Mouse (Mus musculus) gastrocnemius, postnatal 10 days (tissue): Measurements from ENCODE around the gene Plk5. TPM values are rescaled to one million over a fixed set of nuclear protein-coding genes. Genes with fewer than 3 reads are reported as not detected.

Experiments used
- microRNA-seq, 2 experiments: library from miRNA; unstranded; fragments of <30 nt; microRNA quantifications; one replicate each; pipeline ENCODE4 v1.2.0; 2021
- total RNA-seq, 2 experiments: library from RNA; stranded (reverse); gene quantifications; 2 replicates each; pipeline ENCODE4 v1.2.3; 2021

Plk5 gene
- total RNA-seq, 2 experiments from 2014 or later: not detected

Small RNAs within 50 kb of the gene (microRNA-seq; reads per million reads assigned to microRNA genes)
- 0 reads per million in 2 experiments for gene Gm22721

Other genes starting within 250 kb of the Plk5 start
- gene Stk11, start 240.7 kb upstream of the Plk5 start, total RNA-seq: 100 to 1,000 TPM; 105 to 110 TPM
- gene Atp5d, start 217.8 kb upstream of the Plk5 start, total RNA-seq: 100 to 1,000 TPM; 576 to 659 TPM
- 1 to 10 TPM; 2.3 to 3.2 TPM for gene Cbarp, start 215.6 kb upstream of the Plk5 start, total RNA-seq
- 10 to 100 TPM; 34.3 to 62.7 TPM for gene Midn, start 208.2 kb upstream of the Plk5 start, total RNA-seq
- 10 to 100 TPM; 84.3 to 88.4 TPM for gene Cirbp, start 190.5 kb upstream of the Plk5 start, total RNA-seq
- 1 to 10 TPM; 3.9 to 5.5 TPM for gene 1600002K03Rik, start 183.5 kb upstream of the Plk5 start, total RNA-seq
- 1 to 10 TPM; 1.1 to 1.9 TPM for gene Efna2, start 177.0 kb upstream of the Plk5 start, total RNA-seq
- gene Mum1, start 130.0 kb upstream of the Plk5 start, total RNA-seq: 10 to 100 TPM; 26.4 to 31.3 TPM
- gene Ndufs7, start 107.3 kb upstream of the Plk5 start, total RNA-seq: 100 to 1,000 TPM; 371 to 457 TPM
- gene Gamt, start 95.4 kb upstream of the Plk5 start, total RNA-seq: 100 to 1,000 TPM; 342 to 351 TPM
- 10 to 100 TPM; 67.8 to 81.0 TPM for gene Dazap1, start 95.0 kb upstream of the Plk5 start, total RNA-seq
- 100 to 1,000 TPM; 952 to 954 TPM for gene Rps15, start 64.0 kb upstream of the Plk5 start, total RNA-seq
- gene Apc2, start 60.5 kb upstream of the Plk5 start, total RNA-seq: under 1 TPM; 0.87 to 0.95 TPM
- gene 2310011J03Rik, start 35.9 kb upstream of the Plk5 start, total RNA-seq: 10 to 100 TPM; 10.5 to 13.1 TPM
- gene Pcsk4, start 27.0 kb upstream of the Plk5 start, total RNA-seq: 1 to 10 TPM in 1 of 2 experiments, under 1 TPM in 1; 0.75 to 1.5 TPM
- 1 to 10 TPM; 2.1 to 2.4 TPM for gene Reep6, start 26.5 kb upstream of the Plk5 start, total RNA-seq
- gene Adamtsl5, start 8.0 kb upstream of the Plk5 start, total RNA-seq: 10 to 100 TPM; 15.2 to 20.4 TPM
- gene Mex3d, start 31.2 kb downstream of the Plk5 start, total RNA-seq: 10 to 100 TPM in 1 of 2 experiments, 1 to 10 TPM in 1; 8.9 to 12.2 TPM
- gene Mbd3, start 43.1 kb downstream of the Plk5 start, total RNA-seq: 100 to 1,000 TPM; 107 to 120 TPM
- 100 to 1,000 TPM; 725 to 806 TPM for gene Uqcr11, start 50.4 kb downstream of the Plk5 start, total RNA-seq
- 10 to 100 TPM; 33.0 to 43.2 TPM for gene Tcf3, start 77.2 kb downstream of the Plk5 start, total RNA-seq
- gene Onecut3, start 138.4 kb downstream of the Plk5 start, total RNA-seq: not detected
- not detected for gene Atp8b3, start 182.7 kb downstream of the Plk5 start, total RNA-seq
- 10 to 100 TPM; 13.1 to 16.7 TPM for gene Rexo1, start 205.1 kb downstream of the Plk5 start, total RNA-seq
- 1 to 10 TPM; 3.5 to 5.8 TPM for gene Klf16, start 220.9 kb downstream of the Plk5 start, total RNA-seq
- gene Abhd17a, start 233.9 kb downstream of the Plk5 start, total RNA-seq: 10 to 100 TPM; 69.6 to 73.3 TPM
- 10 to 100 TPM; 18.4 to 23.9 TPM for gene Scamp4, start 246.4 kb downstream of the Plk5 start, total RNA-seq
- gene Adat3, start 246.4 kb downstream of the Plk5 start, total RNA-seq: 1 to 10 TPM in 1 of 2 experiments, under 1 TPM in 1; 0.99 to 1.3 TPM
- 1 to 10 TPM in 1 of 2 experiments, under 1 TPM in 1; 0.45 to 1.2 TPM for gene Gm49322, start 249.6 kb downstream of the Plk5 start, total RNA-seq